Mouse (Mus musculus) MEL (cell line): ENCODE measurements around the gene Col6a3. TPM values are rescaled to one million over a fixed set of nuclear protein-coding genes. Genes with fewer than 3 reads are reported as not detected.

ENCODE experiments used
- DNase-seq: peaks from one replicate; pipeline ENCODE4 v3.0.0; 2011; ENCODE audit warnings: low read depth, low spot score
- H3K27ac ChIP-seq: 2 replicates; pipeline ENCODE4 v1.5.1; 2012; ENCODE audit warnings: low read depth, mild to moderate bottlenecking, control low read depth, low read length, moderate library complexity; ENCODE audit not compliant: control insufficient read depth
- H3K27me3 ChIP-seq, 2 experiments: fragments of 150-350 bp in 1 of 2; sonication (generic) in 1 of 2; 2 replicates each; pipeline ENCODE4 v1.6.1; 2012; ENCODE audit warnings: low read length in 2 of 2, mild to moderate bottlenecking in 2 of 2, improper control_type of control experiment in 1 of 2, moderate library complexity in 1 of 2; ENCODE audit not compliant: insufficient read depth in 2 of 2, control insufficient read depth in 1 of 2
- H3K36me3 ChIP-seq, 2 experiments: 2 replicates each; pipeline ENCODE4 v1.6.1; 2012 to 2014; ENCODE audit warnings: low read length in 2 of 2, improper control_type of control experiment in 1 of 2, inconsistent platforms in 1 of 2, mild to moderate bottlenecking in 1 of 2; ENCODE audit not compliant: insufficient read depth in 2 of 2, control insufficient read depth in 1 of 2
- H3K4me1 ChIP-seq, 2 experiments: fragments of 150-350 bp in 1 of 2; sonication (generic) in 1 of 2; 2 replicates each; pipeline ENCODE4 v1.6.1; 2012; ENCODE audit warnings: low read length in 2 of 2, improper control_type of control experiment in 1 of 2, mild to moderate bottlenecking in 1 of 2; ENCODE audit not compliant: insufficient read depth in 2 of 2, control insufficient read depth in 1 of 2
- H3K4me3 ChIP-seq, 2 experiments: fragments of 150-350 bp in 1 of 2; sonication (generic) in 1 of 2; 2 replicates each; pipeline ENCODE4 v1.5.1; 2012; ENCODE audit warnings: low read depth in 2 of 2, low read length in 2 of 2, mild to moderate bottlenecking in 2 of 2, moderate library complexity in 2 of 2, control low read depth in 1 of 2, improper control_type of control experiment in 1 of 2; ENCODE audit not compliant: control insufficient read depth in 1 of 2, insufficient read depth in 1 of 2
- H3K79me2 ChIP-seq: 2 replicates; pipeline ENCODE4 v1.6.1; 2012; ENCODE audit warnings: mild to moderate bottlenecking, low read length, moderate library complexity; ENCODE audit not compliant: control insufficient read depth, poor library complexity, insufficient read depth
- H3K9ac ChIP-seq: 2 replicates; pipeline ENCODE4 v1.6.1; 2012; ENCODE audit warnings: low read depth, mild to moderate bottlenecking, control low read depth, low read length, moderate library complexity; ENCODE audit not compliant: control insufficient read depth, poor library complexity, severe bottlenecking
- H3K9me3 ChIP-seq: fragments of 150-350 bp; sonication (generic); replicated peaks from 2 replicates; pipeline ENCODE4 v1.6.1; 2012; ENCODE audit warnings: mild to moderate bottlenecking, low read length, improper control_type of control experiment, moderate library complexity; ENCODE audit not compliant: insufficient read depth
- BHLHE40 ChIP-seq: IDR thresholded peaks from 2 replicates; pipeline ENCODE4 v1.6.1; 2012; ENCODE audit warnings: low read depth, mild to moderate bottlenecking, inconsistent platforms, low read length, improper control_type of control experiment, borderline replicate concordance
- CHD1 ChIP-seq: IDR thresholded peaks from 2 replicates; pipeline ENCODE4 v1.6.1; 2012; ENCODE audit warnings: low read depth, mild to moderate bottlenecking, inconsistent platforms, low read length, improper control_type of control experiment
- CTCF ChIP-seq, 3 experiments: IDR thresholded peaks in 2 of 3; conservative IDR thresholded peaks in 1 of 3; 2 replicates each; pipeline ENCODE4 v1.5.1; 2011 to 2012; ENCODE audit warnings: low read length in 3 of 3, low read depth in 2 of 3, mild to moderate bottlenecking in 2 of 3, improper control_type of control experiment in 1 of 3, inconsistent platforms in 1 of 3, mixed read lengths in 1 of 3, moderate library complexity in 1 of 3; ENCODE audit not compliant: control insufficient read depth in 1 of 3, insufficient read depth in 1 of 3, poor library complexity in 1 of 3, severe bottlenecking in 1 of 3
- E2F4 ChIP-seq: IDR thresholded peaks from 2 replicates; pipeline ENCODE4 v1.6.1; 2011; ENCODE audit warnings: low read depth, low read length, improper control_type of control experiment, borderline replicate concordance
- ETS1 ChIP-seq: IDR thresholded peaks from 2 replicates; pipeline ENCODE4 v1.6.1; 2012; ENCODE audit warnings: low read depth, mild to moderate bottlenecking, inconsistent platforms, low read length, improper control_type of control experiment, moderate library complexity
- GABPA ChIP-seq: IDR thresholded peaks from 2 replicates; pipeline ENCODE4 v1.6.1; 2012; ENCODE audit warnings: low read depth, mild to moderate bottlenecking, inconsistent platforms, low read length, improper control_type of control experiment, moderate library complexity
- GATA1 ChIP-seq: IDR thresholded peaks from 2 replicates; pipeline ENCODE4 v1.6.1; 2011; ENCODE audit warnings: low read depth, low read length, improper control_type of control experiment
- HCFC1 ChIP-seq: IDR thresholded peaks from 2 replicates; pipeline ENCODE4 v1.6.1; 2012; ENCODE audit warnings: low read depth, mild to moderate bottlenecking, inconsistent platforms, low read length, improper control_type of control experiment, moderate library complexity
- JUND ChIP-seq: IDR thresholded peaks from 2 replicates; pipeline ENCODE4 v1.6.1; 2011; ENCODE audit warnings: low read depth, mild to moderate bottlenecking, improper control_type of control experiment, low read length
- KAT2A ChIP-seq: conservative IDR thresholded peaks from 2 replicates; pipeline ENCODE4 v1.6.1; 2012; ENCODE audit warnings: low read depth, low read length, improper control_type of control experiment, inconsistent platforms
- MAX ChIP-seq: IDR thresholded peaks from 2 replicates; pipeline ENCODE4 v1.6.1; 2011; ENCODE audit warnings: low read length, improper control_type of control experiment
- MAZ ChIP-seq: IDR thresholded peaks from 2 replicates; pipeline ENCODE4 v1.6.1; 2012; ENCODE audit warnings: low read depth, mild to moderate bottlenecking, inconsistent platforms, low read length, improper control_type of control experiment
- MXI1 ChIP-seq: IDR thresholded peaks from 2 replicates; pipeline ENCODE4 v1.6.1; 2011; ENCODE audit warnings: mild to moderate bottlenecking, low read depth, low read length, improper control_type of control experiment
- POLR2AphosphoS2 ChIP-seq: IDR thresholded peaks from 2 replicates; pipeline ENCODE4 v1.6.1; 2011; ENCODE audit warnings: low read length, improper control_type of control experiment
- RAD21 ChIP-seq: IDR thresholded peaks from 2 replicates; pipeline ENCODE4 v1.6.1; 2011; ENCODE audit warnings: mild to moderate bottlenecking, low read depth, low read length, improper control_type of control experiment
- RCOR1 ChIP-seq: IDR thresholded peaks from 2 replicates; pipeline ENCODE4 v1.6.1; 2012; ENCODE audit warnings: low read depth, mild to moderate bottlenecking, inconsistent platforms, low read length, improper control_type of control experiment
- SIN3A ChIP-seq: IDR thresholded peaks from 2 replicates; pipeline ENCODE4 v1.6.1; 2012; ENCODE audit warnings: low read length, improper control_type of control experiment, inconsistent platforms
- SMC3 ChIP-seq: IDR thresholded peaks from 2 replicates; pipeline ENCODE4 v1.6.1; 2011; ENCODE audit warnings: low read depth, low read length, improper control_type of control experiment
- TBP ChIP-seq: IDR thresholded peaks from 2 replicates; pipeline ENCODE4 v1.8.0; 2011; ENCODE audit warnings: low read depth, low read length, improper control_type of control experiment
- TCF12 ChIP-seq: IDR thresholded peaks from 2 replicates; pipeline ENCODE4 v1.6.1; 2014; ENCODE audit warnings: low read depth, mild to moderate bottlenecking, inconsistent platforms, low read length, improper control_type of control experiment, moderate library complexity
- USF1 ChIP-seq: IDR thresholded peaks from 2 replicates; pipeline ENCODE4 v1.6.1; 2014; ENCODE audit warnings: low read depth, mild to moderate bottlenecking, inconsistent platforms, low read length, improper control_type of control experiment, moderate library complexity
- ZC3H11A ChIP-seq: IDR thresholded peaks from 2 replicates; pipeline ENCODE4 v1.6.1; 2012; ENCODE audit warnings: low read depth, mild to moderate bottlenecking, inconsistent platforms, low read length, improper control_type of control experiment
- ZKSCAN1 ChIP-seq: IDR thresholded peaks from 2 replicates; pipeline ENCODE4 v1.6.1; 2012; ENCODE audit warnings: low read depth, mild to moderate bottlenecking, inconsistent platforms, low read length, improper control_type of control experiment, moderate library complexity
- ZMIZ1 ChIP-seq: IDR thresholded peaks from 2 replicates; pipeline ENCODE4 v1.6.1; 2012; ENCODE audit warnings: low read depth, mild to moderate bottlenecking, inconsistent platforms, low read length, improper control_type of control experiment, moderate library complexity
- ZNF384 ChIP-seq: IDR thresholded peaks from 2 replicates; pipeline ENCODE4 v1.6.1; 2012; ENCODE audit warnings: low read depth, mild to moderate bottlenecking, inconsistent platforms, low read length, improper control_type of control experiment
- polyA plus RNA-seq, 2 experiments: library from polyadenylated mRNA; stranded (reverse) in 1 of 2; unstranded in 1 of 2; fragments of >175 nt in 1 of 2; fragments of >200 nt in 1 of 2; gene quantifications; 2 replicates each; pipeline versions ENCODE4 v1.2.1 to v1.2.4; 2012; ENCODE audit warnings: low replicate concordance in 2 of 2, low read depth in 1 of 2; ENCODE audit not compliant: insufficient read length in 2 of 2, insufficient read depth in 1 of 2, missing spikeins in 1 of 2
- total RNA-seq: library from RNA; depleted of rRNA; stranded (reverse); fragments of 300-350 nt; gene quantifications from 2 replicates; pipeline ENCODE4 v1.2.3, GENCODE M21; 2012

The Col6a3 gene
- total and polyA plus RNA-seq, 3 experiments, result not detected

GRCm38 (mm10) chr1:90779072-90779471, 64.7 kb downstream of the Col6a3 start:
- TF ChIP-seq GABPA (no peak), ZNF384 (no peak), GATA1 (no peak), CTCF (IDR thresholded peaks at IDR 0.05 in 2 of 3, conservative IDR thresholded peaks at IDR 0.05 in 1 of 3; ENCODE audit: control insufficient read depth in 1 of 3, insufficient read depth in 1 of 3, low read depth in 2 of 3, low read length in 3 of 3, poor library complexity in 1 of 3, severe bottlenecking in 1 of 3) (no peak), TBP (no peak), JUND (no peak), ETS1 (no peak), BHLHE40 (no peak), USF1 (no peak), ZC3H11A (no peak), SIN3A (no peak), RCOR1 (no peak), RAD21 (no peak), SMC3 (no peak), HCFC1 (no peak), CHD1 (no peak), E2F4 (no peak)
- H3K4me3 ChIP-seq, result no peak overlapping the region
- no peak overlapping the region for H3K9ac ChIP-seq
- H3K9me3 ChIP-seq, result no peaks in the 10 kb centered on the region; the same call in 1 of the 2 replicates
- DNase-seq, result no peak
- H3K27ac ChIP-seq, result no peak overlapping the region
- H3K4me1 ChIP-seq, result no peaks in the 10 kb centered on the region
- no peaks in the 10 kb centered on the region for H3K36me3 ChIP-seq
- no peaks in the 10 kb centered on the region for H3K79me2 ChIP-seq
- no peaks in the 10 kb centered on the region for H3K27me3 ChIP-seq

- TF ChIP-seq USF1 (no peak), KAT2A (no peak), GABPA (no peak), POLR2AphosphoS2 (no peak), RCOR1 (no peak), TCF12 (no peak), MAX (no peak), CHD1 (no peak), MAZ (no peak), MXI1 (no peak), TBP (no peak), ZC3H11A (no peak), ZKSCAN1 (no peak), ZMIZ1 (no peak), HCFC1 (no peak)
- H3K27ac ChIP-seq, result no peak overlapping the region
- no peak for DNase-seq
- H3K9ac ChIP-seq, result no peak overlapping the region
- no peaks in the 10 kb centered on the region; the same call in 1 of the 2 replicates for H3K9me3 ChIP-seq
- H3K4me3 ChIP-seq, result no peak overlapping the region
- no peaks in the 10 kb centered on the region for H3K36me3 ChIP-seq
- no peaks in the 10 kb centered on the region for H3K4me1 ChIP-seq
- no peaks in the 10 kb centered on the region for H3K27me3 ChIP-seq
- H3K79me2 ChIP-seq, result no peaks in the 10 kb centered on the region
These were observed 68.1 kb downstream of the Col6a3 start for GRCm38 (mm10) chr1:90775477-90776241.
